ENCODE assay signal across 20 mouse cellular contexts in genomic region chr5:77743467-77743866, GRCm38 (mm10).
A peak's percentile ranks its signal among the peaks of the same experiment; 100 is the strongest.
DNase-seq lines count a peak whose midpoint lies in the region; ATAC-seq lines count a peak whose summit lies in the region.
"Had no signal": no experiment of that assay in that cellular context is flagged by ENCODE, and none has a peak within 500 bp of the region (broad histone marks: within the 10 kb centered on the region; RNA-seq: fewer than 3 reads in every experiment).

No protein-coding gene starts in this region.

- intact Hi-C loops in gastrocnemius, postnatal 36 days (cut with DNase I): no loop called here

- peak; percentile 41; the same call in 1 of the 2 replicates for ATAC-seq in forebrain, embryonic 14.5 days
- no peak for ATAC-seq in forebrain, embryonic 11.5 days (replicated peaks; ENCODE audit: low FRiP score)
- peak; percentile 34; the same call in 1 of the 2 replicates for ATAC-seq in hindbrain, embryonic 14.5 days (ENCODE audit: low FRiP score)
- ATAC-seq in hindbrain, embryonic 12.5 days (ENCODE audit: low FRiP score): no peak
- 0 out of 2 replicates have a peak, but pooled peaks have one; percentile 35 for ATAC-seq in midbrain, embryonic 15.5 days (replicated peaks)
- ATAC-seq: activated CD4-positive, CD25-positive, alpha-beta regulatory T cell, adult 4 months; Patski had no signal

- H3K4me3 ChIP-seq in forebrain, embryonic 14.5 days (ENCODE audit: low read depth, low read length): no peak overlapping the region
- no peak overlapping the region for H3K4me3 ChIP-seq in forebrain, embryonic 11.5 days (ENCODE audit: low read depth, low read length)
- H3K4me3 ChIP-seq in hindbrain, embryonic 14.5 days (replicated peaks; ENCODE audit: low read length): no peak overlapping the region
- no peak overlapping the region for H3K4me3 ChIP-seq in hindbrain, embryonic 12.5 days
- H3K4me3 ChIP-seq in midbrain, embryonic 15.5 days: no peak overlapping the region
- H3K4me3 ChIP-seq in midbrain, embryonic 10.5 days: no peak overlapping the region
- H3K4me3 ChIP-seq: embryonic facial prominence, embryonic 13.5 days; heart, embryonic 15.5 days had no signal

- H3K9ac ChIP-seq in forebrain, embryonic 14.5 days (ENCODE audit: low read length): no peak overlapping the region
- no peak overlapping the region for H3K9ac ChIP-seq in forebrain, embryonic 11.5 days (ENCODE audit: low read length)
- H3K9ac ChIP-seq in hindbrain, embryonic 14.5 days: no peak overlapping the region
- no peak overlapping the region for H3K9ac ChIP-seq in hindbrain, embryonic 12.5 days
- no peak overlapping the region for H3K9ac ChIP-seq in midbrain, embryonic 15.5 days
- H3K9ac ChIP-seq: embryonic facial prominence, embryonic 13.5 days; heart, embryonic 15.5 days had no signal

- 54% methylated on average over 3 of the region's 3 CpGs for WGBS in forebrain, embryonic 14.5 days
- WGBS in forebrain, embryonic 11.5 days: 79% methylated on average over 3 of the region's 3 CpGs
- 64% methylated on average over 3 of the region's 3 CpGs for WGBS in hindbrain, embryonic 14.5 days
- 68% methylated on average over 3 of the region's 3 CpGs for WGBS in hindbrain, embryonic 12.5 days
- WGBS in midbrain, embryonic 15.5 days: 64% methylated on average over 3 of the region's 3 CpGs
- WGBS in midbrain, embryonic 10.5 days: 81% methylated on average over 3 of the region's 3 CpGs

- peak; percentile 53 for DNase-seq in forebrain, embryonic 14.5 days (ENCODE audit: low spot score)
- no peak for DNase-seq in forebrain, embryonic 11.5 days (ENCODE audit: low spot score)
- DNase-seq in hindbrain, embryonic 14.5 days (ENCODE audit: low spot score): no peak
- no peak for DNase-seq in midbrain, embryonic 10.5 days (ENCODE audit: low spot score)
- no peak for DNase-seq in gastrocnemius, postnatal 36 days
- DNase-seq: adrenal gland, postnatal 14 days; cerebellum, adult 18-20 months; cerebellum, adult 9-11 months; cerebellum, postnatal 36 days; heart, adult 18-20 months; heart, postnatal 14 days; kidney, adult 11 months; kidney, adult 9 months had no signal

- H3K4me2 ChIP-seq in forebrain, embryonic 14.5 days (ENCODE audit: low read length): no peak overlapping the region
- no peak overlapping the region for H3K4me2 ChIP-seq in forebrain, embryonic 11.5 days (ENCODE audit: low read depth, low read length, severe bottlenecking)
- no peak overlapping the region for H3K4me2 ChIP-seq in hindbrain, embryonic 14.5 days (replicated peaks)
- H3K4me2 ChIP-seq in hindbrain, embryonic 12.5 days (replicated peaks): no peak overlapping the region
- H3K4me2 ChIP-seq in midbrain, embryonic 15.5 days: no peak overlapping the region
- H3K4me2 ChIP-seq: embryonic facial prominence, embryonic 13.5 days; heart, embryonic 11.5 days; heart, embryonic 15.5 days had no signal

- no peaks in the 10 kb centered on the region for H3K36me3 ChIP-seq in forebrain, embryonic 14.5 days (ENCODE audit: control insufficient read depth, insufficient read depth, low read length)
- H3K36me3 ChIP-seq in forebrain, embryonic 11.5 days (ENCODE audit: control insufficient read depth, insufficient read depth, low read length): no peaks in the 10 kb centered on the region
- H3K36me3 ChIP-seq in hindbrain, embryonic 14.5 days (replicated peaks; ENCODE audit: control insufficient read depth, insufficient read depth): no peaks in the 10 kb centered on the region
- no peaks in the 10 kb centered on the region for H3K36me3 ChIP-seq in hindbrain, embryonic 12.5 days
- H3K36me3 ChIP-seq in midbrain, embryonic 15.5 days (replicated peaks): no peaks in the 10 kb centered on the region
- H3K36me3 ChIP-seq in midbrain, embryonic 10.5 days: no peaks in the 10 kb centered on the region
- H3K36me3 ChIP-seq: embryonic facial prominence, embryonic 13.5 days; heart, embryonic 15.5 days had no signal

- H3K9me3 ChIP-seq in forebrain, embryonic 14.5 days (replicated peaks; ENCODE audit: control insufficient read depth, low read length): no peaks in the 10 kb centered on the region
- H3K9me3 ChIP-seq in forebrain, embryonic 11.5 days (ENCODE audit: control insufficient read depth, low read length): no peaks in the 10 kb centered on the region
- no peaks in the 10 kb centered on the region for H3K9me3 ChIP-seq in hindbrain, embryonic 14.5 days (ENCODE audit: control insufficient read depth, low read length)
- H3K9me3 ChIP-seq in hindbrain, embryonic 12.5 days (replicated peaks): no peaks in the 10 kb centered on the region
- H3K9me3 ChIP-seq in midbrain, embryonic 15.5 days: no peaks in the 10 kb centered on the region
- no peaks in the 10 kb centered on the region for H3K9me3 ChIP-seq in midbrain, embryonic 10.5 days (replicated peaks)
- H3K9me3 ChIP-seq: embryonic facial prominence, embryonic 13.5 days; heart, embryonic 15.5 days had no signal

- no peaks in the 10 kb centered on the region for H3K27me3 ChIP-seq in forebrain, embryonic 14.5 days (replicated peaks; ENCODE audit: control insufficient read depth, insufficient read depth, low read length)
- no peaks in the 10 kb centered on the region for H3K27me3 ChIP-seq in forebrain, embryonic 11.5 days (ENCODE audit: control insufficient read depth, insufficient read depth, low read length)
- no peaks in the 10 kb centered on the region for H3K27me3 ChIP-seq in hindbrain, embryonic 14.5 days (ENCODE audit: control insufficient read depth, insufficient read depth, low read length)
- no peaks in the 10 kb centered on the region for H3K27me3 ChIP-seq in hindbrain, embryonic 12.5 days
- H3K27me3 ChIP-seq in midbrain, embryonic 15.5 days (replicated peaks): no peaks in the 10 kb centered on the region
- H3K27me3 ChIP-seq in midbrain, embryonic 10.5 days (ENCODE audit: low read depth, poor library complexity, severe bottlenecking): no peaks in the 10 kb centered on the region
- H3K27me3 ChIP-seq: embryonic facial prominence, embryonic 13.5 days; heart, embryonic 15.5 days; Patski had no signal

- no peak overlapping the region for H3K27ac ChIP-seq in forebrain, embryonic 14.5 days (ENCODE audit: low read depth, low read length)
- no peak overlapping the region for H3K27ac ChIP-seq in forebrain, embryonic 11.5 days (ENCODE audit: low read depth, low read length)
- H3K27ac ChIP-seq in hindbrain, embryonic 14.5 days: no peak overlapping the region
- H3K27ac ChIP-seq in hindbrain, embryonic 12.5 days: no peak overlapping the region
- H3K27ac ChIP-seq in midbrain, embryonic 15.5 days: no peak overlapping the region
- H3K27ac ChIP-seq in midbrain, embryonic 10.5 days (replicated peaks): no peak overlapping the region
- H3K27ac ChIP-seq: embryonic facial prominence, embryonic 13.5 days; heart, embryonic 15.5 days had no signal

- H3K4me1 ChIP-seq in forebrain, embryonic 14.5 days (ENCODE audit: control insufficient read depth, insufficient read depth, low read length): no peaks in the 10 kb centered on the region
- no peaks in the 10 kb centered on the region for H3K4me1 ChIP-seq in forebrain, embryonic 11.5 days (replicated peaks; ENCODE audit: control insufficient read depth, insufficient read depth, low read length)
- H3K4me1 ChIP-seq in hindbrain, embryonic 14.5 days (replicated peaks; ENCODE audit: control insufficient read depth, insufficient read depth, low read length): peaks cover 5% of the 10 kb centered on the region
- no peaks in the 10 kb centered on the region for H3K4me1 ChIP-seq in hindbrain, embryonic 12.5 days
- H3K4me1 ChIP-seq in midbrain, embryonic 15.5 days: 0 out of 2 replicates have a peak, but pooled peaks cover 2% of the 10 kb centered on the region
- H3K4me1 ChIP-seq in midbrain, embryonic 10.5 days: no peaks in the 10 kb centered on the region; the same call in 1 of the 2 replicates
- H3K4me1 ChIP-seq: embryonic facial prominence, embryonic 13.5 days; heart, embryonic 15.5 days had no signal

Comparison
In these comparisons a context has a peak if more than half of its experiments do, and no peak if none do; other contexts are left out.
1. ATAC-seq: peak in forebrain, embryonic 14.5 days (single experiment), hindbrain, embryonic 14.5 days (single experiment) and midbrain, embryonic 15.5 days (single experiment); none in forebrain, embryonic 11.5 days (single experiment) and hindbrain, embryonic 12.5 days (single experiment).